Mouse (Mus musculus) brain, adult 2 months (tissue): ENCODE data around the gene Catspere2.
"Not testable (repeated sequence)": the region's sequence is repeated elsewhere in the genome, so short reads cannot be mapped to it uniquely, and the experiment has no call there.

Source experiments
- DNase-seq: peaks from one replicate; pipeline ENCODE4 v3.0.0; 2011; ENCODE audit warnings: low read depth, low spot score

Gene Catspere2

GRCm38 (mm10) chr1:177983024-177983450 lies at the start of gene Catspere2:
Gene Catspere2, plus strand, starts transcription at chr1:177983423.
- DNase-seq, result peak; percentile 99

GRCm38 (mm10) chr1:177940422-177940977 lies 42.7 kb upstream of the Catspere2 start:
- not testable (repeated sequence) for DNase-seq

- no peak for DNase-seq
These were observed 1.9 kb upstream of the Catspere2 start for GRCm38 (mm10) chr1:177981276-177981675.

GRCm38 (mm10) chr1:177983582-177983981 lies 359 bp downstream of the Catspere2 start:
- not testable (repeated sequence) for DNase-seq

GRCm38 (mm10) chr1:177984206-177984605 lies 983 bp downstream of the Catspere2 start:
- no peak for DNase-seq

- DNase-seq, result not testable (repeated sequence)
These were observed 4.3 kb downstream of the Catspere2 start for GRCm38 (mm10) chr1:177987476-177987875.

DNA sequence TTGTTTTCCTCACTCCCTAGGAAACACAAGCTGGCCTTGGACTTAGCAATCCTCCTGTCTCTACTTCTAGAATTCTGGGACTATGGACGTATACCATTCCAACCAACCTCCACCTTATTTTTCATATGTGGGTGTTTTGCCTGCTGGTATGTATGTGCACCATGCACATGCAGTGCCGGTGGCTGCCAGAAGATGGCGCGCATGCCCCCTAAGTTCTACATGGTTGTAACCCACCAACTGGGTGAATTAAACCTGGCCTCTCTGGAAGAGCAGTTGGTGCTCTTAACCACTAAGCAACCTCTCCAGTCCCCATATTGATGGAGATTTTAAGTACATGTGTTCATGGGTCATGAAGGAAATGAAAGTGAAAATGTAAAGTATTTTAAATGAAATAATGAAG lies 89.6 kb downstream of the Catspere2 start:
- not testable (repeated sequence) for DNase-seq

- DNase-seq, result not testable (repeated sequence)
These were observed 114.6 kb downstream of the Catspere2 start for GRCm38 (mm10) chr1:178097865-178098264.

DNA sequence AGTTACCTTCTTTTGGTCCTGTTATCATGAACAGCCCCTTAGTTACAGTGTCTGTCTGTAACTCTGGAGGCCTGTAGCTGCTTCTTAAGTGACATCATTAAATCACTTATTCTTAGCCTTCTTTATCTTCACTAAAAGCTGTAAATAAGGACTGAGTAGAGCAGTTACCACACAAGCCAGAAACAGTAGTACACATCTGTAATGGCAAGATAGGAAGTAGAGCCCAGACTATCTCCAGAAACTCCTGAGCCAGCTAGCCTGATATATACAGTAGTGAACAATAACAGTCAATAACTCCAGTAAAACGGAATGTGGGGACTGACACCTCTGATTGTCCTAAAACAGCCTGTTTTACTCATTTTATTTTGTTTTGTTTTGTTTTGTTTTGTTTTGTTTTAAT lies 125.3 kb downstream of the Catspere2 start:
- not testable (repeated sequence) for DNase-seq

GRCm38 (mm10) chr1:178122236-178122635 lies 139.0 kb downstream of the Catspere2 start:
- not testable (repeated sequence) for DNase-seq

- DNase-seq, result no peak
These were observed 151.1 kb downstream of the Catspere2 start for GRCm38 (mm10) chr1:178134288-178134687.

- not testable (repeated sequence) for DNase-seq
These were observed 163.3 kb downstream of the Catspere2 start for GRCm38 (mm10) chr1:178146513-178146912.

GRCm38 (mm10) chr1:178146915-178147314 lies 163.7 kb downstream of the Catspere2 start:
- DNase-seq, result peak; percentile 7

GRCm38 (mm10) chr1:178182251-178182650 lies 199.0 kb downstream of the Catspere2 start:
- no peak for DNase-seq

- no peak for DNase-seq
These were observed 202.4 kb downstream of the Catspere2 start for GRCm38 (mm10) chr1:178185591-178185990.

GRCm38 (mm10) chr1:178187216-178187791 lies 204.1 kb downstream of the Catspere2 start, which contains the start of gene Desi2:
Gene Desi2, plus strand, starts transcription at chr1:178187417.
- DNase-seq, result peak; percentile 99

- DNase-seq, result not testable (repeated sequence)
These were observed 204.6 kb downstream of the Catspere2 start for GRCm38 (mm10) chr1:178187810-178188209.

- peak; percentile 26 for DNase-seq
These were observed 205.2 kb downstream of the Catspere2 start for GRCm38 (mm10) chr1:178188386-178188785.

GRCm38 (mm10) chr1:178205701-178206325 lies 222.6 kb downstream of the Catspere2 start:
- no peak for DNase-seq

- DNase-seq, result not testable (repeated sequence)
These were observed 224.6 kb downstream of the Catspere2 start for GRCm38 (mm10) chr1:178207856-178208255.

- DNase-seq, result no peak
These were observed 226.7 kb downstream of the Catspere2 start for GRCm38 (mm10) chr1:178209966-178210365.

DNA sequence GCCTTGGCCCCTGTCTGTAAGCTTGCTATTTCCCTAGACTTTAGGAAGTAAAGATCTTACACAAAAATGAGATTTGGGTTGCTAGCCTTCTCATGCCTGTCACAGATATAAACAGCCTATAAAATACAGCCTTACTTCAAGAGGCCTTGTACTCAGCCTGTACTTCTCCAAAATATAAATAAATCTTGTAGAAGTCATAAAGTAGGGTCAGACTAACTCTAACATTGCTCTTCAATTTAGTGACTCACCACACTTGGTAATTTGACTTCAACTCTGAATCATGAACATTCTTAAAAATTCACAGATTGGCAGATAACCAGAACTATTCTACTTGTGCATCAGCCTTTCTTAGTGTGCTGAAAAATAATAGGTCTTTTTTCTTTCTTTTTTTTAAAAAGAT lies 233.9 kb downstream of the Catspere2 start:
- DNase-seq, result no peak

GRCm38 (mm10) chr1:178218305-178218704 lies 235.1 kb downstream of the Catspere2 start:
- DNase-seq, result no peak
